Mouse (Mus musculus) erythroblast, adult 5-6 weeks (primary cell): ENCODE data around the gene Rarres2. TPM values are rescaled to one million over a fixed set of nuclear protein-coding genes. Genes with fewer than 3 reads are reported as not detected.

ENCODE experiments used
- ATAC-seq: replicated peaks from 2 replicates; pipeline ENCODE4 v1.8.0; 2016; ENCODE audit warnings: moderate number of reproducible peaks, mild to moderate bottlenecking, moderate TSS enrichment, inconsistent platforms; ENCODE audit not compliant: poor library complexity, low FRiP score, severe bottlenecking
- total RNA-seq, 2 experiments: library from RNA; stranded (forward) in 1 of 2; stranded (reverse) in 1 of 2; fragments of 150-400 nt in 1 of 2; fragments of 200-764, 138-1000 nt in 1 of 2; gene quantifications; 2 replicates each; pipeline versions ENCODE4 v1.2.3 to v1.2.4; 2015 to 2017; ENCODE audit warnings: low replicate concordance in 2 of 2

The Rarres2 gene
- total RNA-seq (2015; ENCODE audit: low replicate concordance) (not detected in 2 replicates), total RNA-seq (2017; ENCODE audit: low replicate concordance) (not detected in 2 replicates)

GRCm38 (mm10) chr6:48572572-48573061 lies at the start of gene Rarres2:
Rarres2 (minus strand) TSS chr6:48572789.
- no peak for ATAC-seq

- no peak for ATAC-seq
Observed at GRCm38 (mm10) chr6:48620031-48620430, 47.4 kb upstream of the Rarres2 start.

- no peak for ATAC-seq
Observed at GRCm38 (mm10) chr6:48614756-48615155, 42.2 kb upstream of the Rarres2 start.

DNA sequence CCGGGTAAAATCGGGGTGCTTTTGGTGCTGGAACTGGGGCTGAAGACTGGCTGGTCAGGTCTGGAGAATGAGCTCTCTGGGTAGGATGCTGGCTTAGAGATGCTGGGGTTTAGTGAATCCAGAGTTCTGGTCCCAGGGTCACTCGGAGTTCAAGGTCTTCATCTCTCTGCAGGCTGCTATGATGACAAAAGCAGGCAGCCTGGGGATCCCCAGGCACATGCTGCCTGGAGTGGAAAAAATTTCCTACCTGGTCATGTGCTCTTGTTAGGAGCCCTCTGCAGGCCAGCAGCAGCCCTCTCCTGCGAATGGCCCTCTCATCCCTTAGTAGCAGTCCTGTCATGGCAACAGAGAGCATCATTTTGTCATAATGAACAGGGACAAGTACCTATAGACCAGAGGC lies 40.9 kb upstream of the Rarres2 start:
- ATAC-seq = no peak

DNA sequence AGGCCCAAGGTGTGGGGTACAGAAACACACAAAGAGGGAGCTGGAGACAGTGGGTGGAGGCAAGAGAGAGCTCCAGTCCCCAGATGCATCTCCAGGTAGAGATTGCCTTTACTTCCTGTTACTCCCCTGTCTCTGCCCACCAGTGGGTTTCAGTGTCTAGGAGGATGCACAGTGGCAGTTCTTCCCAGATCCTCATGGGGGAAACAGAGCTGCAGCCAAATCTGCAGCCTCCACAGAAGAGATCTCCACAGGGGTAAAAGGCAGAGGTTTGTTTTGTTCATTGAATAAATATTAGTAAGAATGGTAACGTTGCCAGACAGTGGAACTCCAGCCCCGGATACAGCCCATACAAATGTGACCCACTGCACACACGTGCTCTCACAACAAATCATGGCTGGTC lies 38.1 kb upstream of the Rarres2 start:
- ATAC-seq = no peak

DNA sequence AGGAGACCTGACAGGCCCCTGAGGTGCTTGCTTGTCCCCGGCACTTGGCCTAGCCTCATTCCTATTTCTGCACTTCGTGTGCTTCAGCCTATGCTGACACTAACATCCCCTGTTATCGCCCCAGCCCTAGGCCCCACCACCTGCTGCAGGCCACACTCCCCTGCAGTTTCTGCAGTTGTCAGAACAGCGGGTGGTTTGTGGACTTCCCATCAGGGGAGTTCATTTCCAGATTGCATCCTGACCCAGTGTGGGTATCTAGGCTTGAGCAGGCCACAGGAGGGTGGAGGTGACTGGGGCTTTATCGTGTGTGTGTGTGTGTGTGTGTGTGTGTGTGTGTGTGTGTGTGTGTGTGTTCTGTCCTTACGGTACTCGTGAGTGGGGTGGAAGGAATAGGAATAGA lies 36.9 kb upstream of the Rarres2 start:
- ATAC-seq = no peak

GRCm38 (mm10) chr6:48608124-48608523 lies 35.5 kb upstream of the Rarres2 start:
- no peak for ATAC-seq

- ATAC-seq = peak; percentile 70
Observed at GRCm38 (mm10) chr6:48602080-48602741, 29.6 kb upstream of the Rarres2 start.

GRCm38 (mm10) chr6:48601271-48602079 lies 28.9 kb upstream of the Rarres2 start, which contains the start of gene Zfp775:
Zfp775 (plus strand) TSS chr6:48602063.
- peak; percentile 99 for ATAC-seq

- ATAC-seq = no peak
Observed at GRCm38 (mm10) chr6:48600594-48600993, 28.0 kb upstream of the Rarres2 start.

DNA sequence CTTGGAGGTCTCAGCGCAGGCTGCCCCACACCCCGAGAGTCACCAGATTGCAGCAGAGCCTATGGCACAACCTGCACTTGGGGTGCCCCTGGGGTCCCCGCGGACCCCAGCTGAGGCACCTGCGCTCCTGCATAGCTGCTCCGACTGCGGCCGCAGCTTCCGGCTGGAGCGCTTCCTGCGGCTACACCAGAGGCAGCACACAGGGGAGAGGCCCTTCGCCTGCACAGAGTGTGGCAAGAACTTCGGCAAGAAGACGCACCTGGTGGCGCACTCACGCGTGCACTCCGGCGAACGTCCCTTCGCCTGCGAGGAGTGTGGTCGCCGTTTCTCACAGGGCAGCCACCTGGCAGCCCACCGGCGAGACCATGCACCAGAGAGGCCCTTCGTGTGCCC lies 24.6 kb upstream of the Rarres2 start:
- ATAC-seq = no peak

GRCm38 (mm10) chr6:48596545-48597232 lies 24.1 kb upstream of the Rarres2 start:
- ATAC-seq = no peak

- ATAC-seq = no peak
Observed at GRCm38 (mm10) chr6:48595278-48595677, 22.7 kb upstream of the Rarres2 start.

- no peak for ATAC-seq
Observed at GRCm38 (mm10) chr6:48594043-48594738, 21.6 kb upstream of the Rarres2 start.

DNA sequence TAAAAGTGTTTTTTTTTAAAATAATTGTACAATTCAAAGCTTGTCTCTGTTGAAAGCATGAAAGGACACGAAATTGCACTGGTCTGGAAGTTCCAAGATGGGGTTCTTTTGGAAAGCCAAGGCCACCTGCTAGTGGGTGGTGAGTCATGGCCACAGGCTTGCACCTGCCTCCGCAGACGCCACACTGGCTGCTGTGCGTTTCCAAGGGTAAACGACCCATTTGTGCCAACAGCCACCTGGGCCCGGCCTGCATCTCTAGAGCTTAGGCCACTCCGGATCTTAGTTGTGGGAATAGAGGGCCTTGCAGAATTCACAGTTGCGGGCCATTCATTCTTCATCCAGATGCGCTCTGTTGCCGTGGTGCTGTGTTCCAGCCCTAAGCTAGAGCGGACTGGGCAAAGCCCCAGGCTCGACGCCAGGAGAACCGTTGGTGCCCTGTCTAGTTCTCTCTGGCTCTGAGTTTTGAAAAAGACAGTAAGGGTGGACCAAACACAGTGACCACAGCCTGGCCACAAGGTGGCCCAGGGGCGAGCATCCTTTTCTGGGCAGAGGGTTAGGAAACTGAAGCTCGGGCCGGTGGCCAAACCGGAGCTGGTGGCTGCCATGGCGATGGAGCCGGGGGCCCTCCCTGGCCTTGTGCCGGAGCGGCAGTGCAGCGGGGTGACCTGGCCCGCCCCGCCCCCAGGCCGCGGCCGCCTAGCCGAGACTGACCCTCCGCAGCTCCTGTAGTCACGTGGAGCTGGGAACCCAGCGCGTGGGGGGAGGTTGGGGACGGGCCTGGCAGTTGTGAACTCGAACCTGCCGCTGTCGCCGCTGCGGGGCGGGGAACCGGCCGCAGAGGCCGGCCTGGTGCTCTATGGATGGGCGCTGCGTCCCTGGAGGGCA lies 20.8 kb upstream of the Rarres2 start, which contains the start of the genes Repin1 and Gm44965:
TSS of gene Repin1 (plus strand) at position 726 of the 885 bp plus-strand sequence.
TSS of gene Gm44965 (plus strand) at position 784 of the 885 bp plus-strand sequence.
- no peak for ATAC-seq

- no peak for ATAC-seq
Observed at GRCm38 (mm10) chr6:48591871-48592270, 19.3 kb upstream of the Rarres2 start.

- ATAC-seq = no peak
Observed at GRCm38 (mm10) chr6:48591221-48591845, 18.7 kb upstream of the Rarres2 start.

DNA sequence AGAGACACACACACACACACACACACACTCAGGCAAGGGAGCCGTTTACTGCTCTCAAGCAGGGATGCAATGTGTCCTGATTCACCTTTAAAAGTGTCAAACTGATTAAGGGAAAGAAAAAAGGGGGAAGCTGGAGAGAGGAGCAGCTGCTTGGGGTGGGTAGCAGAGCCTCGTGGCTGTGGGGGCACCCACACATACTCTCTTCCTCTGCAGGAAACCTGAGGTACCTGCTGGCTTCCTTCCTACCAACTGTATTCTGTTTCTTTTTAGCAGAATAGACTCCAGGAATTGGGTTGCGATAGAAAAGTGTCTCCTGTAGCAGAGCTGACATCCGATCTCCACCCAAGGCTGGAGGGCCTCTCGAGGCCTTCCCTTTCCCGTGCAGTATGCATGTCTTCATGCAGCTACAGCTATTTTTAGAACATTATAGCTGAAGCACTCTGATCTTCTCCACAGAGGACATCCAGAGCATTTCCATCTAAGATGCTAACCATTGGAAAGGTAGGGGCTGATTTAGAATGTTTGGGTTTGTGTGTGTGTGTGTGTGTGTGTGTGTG lies 16.7 kb upstream of the Rarres2 start, which contains the start of gene Gm45021:
TSS of gene Gm45021 (plus strand) at position 417 of the 557 bp plus-strand sequence.
- no peak for ATAC-seq
